Mouse (Mus musculus) kidney, postnatal 0 days (tissue): Measurements from ENCODE around the gene Grtp1. TPM values are rescaled to one million over a fixed set of nuclear protein-coding genes. Genes with fewer than 3 reads are reported as not detected.

Experiments used
- ATAC-seq: fragments of 200-750 bp; cut with Nextera tagmentation; replicated peaks from 2 replicates; pipeline ENCODE4 v1.8.0; 2017; ENCODE audit warnings: low read depth, moderate number of reproducible peaks, moderate TSS enrichment, moderate library complexity; ENCODE audit not compliant: low FRiP score
- DNase-seq: peaks from one replicate; pipeline ENCODE4 v3.0.0-alpha.2; 2016; ENCODE audit warnings: low spot score
- H3K27ac ChIP-seq: fragments of 300-500 bp; sonication (generic); 2 replicates; pipeline ENCODE4 v1.5.1; 2014; ENCODE audit warnings: mild to moderate bottlenecking
- H3K27me3 ChIP-seq: fragments of 300-500 bp; sonication (generic); 2 replicates; pipeline ENCODE4 v1.6.1; 2014; ENCODE audit warnings: low read length, mixed read lengths; ENCODE audit not compliant: insufficient read depth
- H3K36me3 ChIP-seq: fragments of 300-500 bp; sonication (generic); 2 replicates; pipeline ENCODE4 v1.6.1; 2014; ENCODE audit warnings: low read length, mixed read lengths; ENCODE audit not compliant: insufficient read depth
- H3K4me1 ChIP-seq: fragments of 300-500 bp; sonication (generic); replicated peaks from 2 replicates; pipeline ENCODE4 v1.6.1; 2014; ENCODE audit warnings: antibody characterized with exemption, low read length, mixed read lengths; ENCODE audit not compliant: insufficient read depth
- H3K4me2 ChIP-seq: fragments of 300-500 bp; sonication (generic); 2 replicates; pipeline ENCODE4 v1.6.1; 2014; ENCODE audit warnings: mild to moderate bottlenecking, low read length, moderate library complexity, mixed read lengths
- H3K4me3 ChIP-seq: fragments of 300-500 bp; sonication (generic); replicated peaks from 2 replicates; pipeline ENCODE4 v1.5.1; 2014; ENCODE audit warnings: low read depth, low read length
- H3K9ac ChIP-seq: fragments of 300-500 bp; sonication (generic); 2 replicates; pipeline ENCODE4 v1.6.1; 2014; ENCODE audit warnings: low read depth, low read length
- H3K9me3 ChIP-seq: fragments of 300-500 bp; sonication (generic); replicated peaks from 2 replicates; pipeline ENCODE4 v1.6.1; 2016; ENCODE audit warnings: low read length, inconsistent platforms, mixed read lengths
- CTCF ChIP-seq: IDR thresholded peaks from 2 replicates; pipeline ENCODE4 v1.5.1; 2016; ENCODE audit warnings: antibody characterized with exemption, low read depth, mild to moderate bottlenecking, moderate library complexity
- WGBS: fragments of 180-500 bp; shearing (Covaris S2); extraction: QIAGEN DNeasy Blood & Tissue Kit; methylation state at CpG from one replicate; pipeline ENCODE4 v1.1.7; 2014; 5-methylcytosine and 5-hydroxymethylcytosine counted together
- polyA plus RNA-seq: library from polyadenylated mRNA; unstranded; fragments of >200 nt; fragmentation: Nextera tagmentation; extraction: Ambion mirVana; gene quantifications from 2 replicates; pipeline ENCODE4 v1.2.1, GENCODE M21; 2015

Gene Grtp1
- polyA plus RNA-seq, 1 experiment from 2014 or later, result 26.8 TPM

GRCm38 (mm10) chr8:13217986-13218385 lies 17.6 kb upstream of the Grtp1 start:
- DNase-seq (no peak), ATAC-seq (no peak)
- Histone ChIP-seq H3K27me3 (no peaks in the 10 kb centered on the region), H3K27ac (no peak overlapping the region), H3K36me3 (no peaks in the 10 kb centered on the region), H3K4me2 (no peak overlapping the region), H3K9ac (no peak overlapping the region), H3K4me1 (peaks cover 9% of the 10 kb centered on the region; the same call in 1 of the 2 replicates), H3K4me3 (no peak overlapping the region), H3K9me3 (no peaks in the 10 kb centered on the region)
- TF ChIP-seq CTCF, result no peak

DNA sequence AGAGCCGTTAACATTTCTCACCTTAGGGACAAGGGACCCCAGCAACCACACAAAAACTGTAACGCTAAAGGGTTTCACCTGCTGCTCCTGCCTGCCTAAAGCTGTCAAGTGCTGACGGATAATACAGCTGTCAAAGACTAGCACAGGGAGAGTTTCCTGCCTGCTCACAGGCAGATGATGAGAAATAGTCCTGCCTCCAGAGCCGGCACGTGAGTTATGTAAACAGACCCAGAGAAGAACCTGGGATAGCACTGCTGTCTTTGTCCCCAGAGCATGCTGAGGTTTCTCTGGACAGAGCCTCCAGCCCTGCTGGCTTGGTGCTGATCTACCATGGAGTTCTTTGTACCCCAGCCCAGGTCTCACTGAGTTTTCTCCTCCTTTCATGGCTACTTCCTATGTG lies 16.7 kb upstream of the Grtp1 start:
- WGBS, result 22% methylated on average over 5 of the region's 5 CpGs
- Histone ChIP-seq H3K4me2 (no peak overlapping the region), H3K9me3 (no peaks in the 10 kb centered on the region), H3K9ac (no peak overlapping the region), H3K27me3 (no peaks in the 10 kb centered on the region), H3K36me3 (no peaks in the 10 kb centered on the region), H3K27ac (no peak overlapping the region), H3K4me1 (peaks cover 9% of the 10 kb centered on the region; the same call in 1 of the 2 replicates), H3K4me3 (no peak overlapping the region)
- ATAC-seq (no peak), DNase-seq (no peak)
- TF ChIP-seq CTCF, result no peak

- DNase-seq, result no peak
- Histone ChIP-seq H3K4me3 (no peak overlapping the region), H3K36me3 (no peaks in the 10 kb centered on the region), H3K27me3 (no peaks in the 10 kb centered on the region), H3K4me1 (peaks cover 9% of the 10 kb centered on the region; the same call in 1 of the 2 replicates), H3K9me3 (no peaks in the 10 kb centered on the region), H3K27ac (no peak overlapping the region), H3K4me2 (no peak overlapping the region), H3K9ac (no peak overlapping the region)
- TF ChIP-seq CTCF, result no peak
- no peak for ATAC-seq
- WGBS, result 64% methylated on average over 8 of the region's 8 CpGs
Measured at GRCm38 (mm10) chr8:13216386-13216785, 16.0 kb upstream of the Grtp1 start.

DNA sequence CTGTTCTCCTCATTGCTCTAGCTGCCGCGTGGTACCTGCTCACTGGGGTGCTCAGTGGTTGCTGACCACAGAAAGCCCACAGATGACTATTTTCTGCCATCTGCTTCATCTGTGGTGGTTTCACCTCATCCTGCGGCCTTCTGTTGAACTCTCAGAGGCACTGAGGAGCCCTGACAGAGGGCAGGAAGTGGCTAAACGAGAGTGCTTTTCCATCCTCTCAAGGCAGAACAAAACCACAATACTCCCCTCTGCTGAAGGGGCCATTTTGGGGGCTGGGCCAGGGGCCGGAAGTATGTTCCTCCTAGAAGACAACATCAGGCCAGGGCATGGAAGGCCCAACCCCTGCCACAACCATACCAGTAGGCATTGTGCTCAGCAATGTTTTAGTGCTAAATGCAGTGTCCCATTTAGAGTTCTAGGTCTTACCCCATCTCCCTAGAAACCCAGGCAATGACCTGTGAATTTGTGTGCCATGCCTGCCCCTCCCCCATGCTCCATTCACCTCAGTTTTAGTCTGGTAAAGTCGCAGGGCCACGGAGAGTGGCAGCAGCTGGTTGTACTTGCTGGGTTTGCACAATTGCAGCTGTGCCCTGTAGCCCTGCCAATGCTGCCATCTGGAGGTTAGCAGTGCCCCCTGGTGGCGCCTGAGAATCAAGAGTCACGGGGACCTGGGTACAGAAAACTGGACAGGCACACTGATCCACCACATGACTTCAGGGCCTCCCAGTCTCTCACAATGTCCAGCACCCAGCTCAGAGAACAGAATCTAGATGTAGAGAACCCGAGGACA lies 13.3 kb upstream of the Grtp1 start:
- Histone ChIP-seq H3K27ac (peak overlapping the region; percentile 50; the same call in 1 of the 2 replicates), H3K4me3 (no peak overlapping the region), H3K36me3 (no peaks in the 10 kb centered on the region), H3K9ac (no peak overlapping the region), H3K27me3 (no peaks in the 10 kb centered on the region), H3K4me2 (peak overlapping the region; percentile 39; the same call in 1 of the 2 replicates), H3K9me3 (no peaks in the 10 kb centered on the region), H3K4me1 (peaks cover 9% of the 10 kb centered on the region; the same call in 1 of the 2 replicates)
- WGBS, result 19% methylated on average over 10 of the region's 10 CpGs
- ATAC-seq, result peak; percentile 82
- peak; percentile 86 for DNase-seq
- TF ChIP-seq CTCF, result peak; percentile 91

DNA sequence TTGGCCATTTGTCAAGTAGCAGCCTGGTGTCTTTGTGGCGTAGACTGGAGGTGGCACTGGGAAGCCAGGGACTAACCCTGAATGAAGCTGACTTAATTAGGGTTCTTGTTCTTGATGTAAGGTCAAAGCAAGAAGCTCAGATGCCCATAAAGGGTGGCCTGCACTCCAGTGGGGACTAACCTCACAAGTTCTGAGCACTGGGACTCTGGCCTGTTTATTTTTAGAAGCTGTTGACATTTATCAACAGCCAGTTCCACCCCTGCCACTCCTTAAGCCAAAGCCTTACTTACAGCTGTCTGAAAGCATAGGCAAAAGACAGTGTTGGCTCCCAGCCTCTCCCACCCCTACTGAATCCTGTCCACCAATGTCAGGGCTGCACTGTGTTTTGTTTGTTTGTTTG lies 9.3 kb upstream of the Grtp1 start:
- no peak for ATAC-seq
- Histone ChIP-seq H3K4me1 (peaks cover 9% of the 10 kb centered on the region; the same call in 1 of the 2 replicates), H3K27me3 (no peaks in the 10 kb centered on the region), H3K9me3 (no peaks in the 10 kb centered on the region), H3K36me3 (no peaks in the 10 kb centered on the region), H3K4me3 (no peak overlapping the region), H3K9ac (no peak overlapping the region), H3K27ac (no peak overlapping the region), H3K4me2 (no peak overlapping the region)
- TF ChIP-seq CTCF, result no peak
- DNase-seq, result no peak
- 59% methylated on average over 1 of the region's 1 CpGs for WGBS

GRCm38 (mm10) chr8:13208627-13209355 lies 8.4 kb upstream of the Grtp1 start:
- Histone ChIP-seq H3K9ac (no peak overlapping the region), H3K9me3 (no peaks in the 10 kb centered on the region), H3K4me1 (peaks cover 8% of the 10 kb centered on the region; the same call in 1 of the 2 replicates), H3K36me3 (no peaks in the 10 kb centered on the region), H3K4me3 (no peak overlapping the region), H3K27me3 (no peaks in the 10 kb centered on the region), H3K4me2 (no peak overlapping the region), H3K27ac (no peak overlapping the region)
- peak; percentile 44; the same call in 1 of the 2 replicates for TF ChIP-seq CTCF
- ATAC-seq (no peak), DNase-seq (no peak)
- 33% methylated on average over 6 of the region's 6 CpGs for WGBS
